Mouse (Mus musculus): ENCODE results near the gene Tshz2. TPM values are rescaled to one million over a fixed set of nuclear protein-coding genes. Genes with fewer than 3 reads are reported as not detected.

Gene Tshz2
- total RNA-seq, 4 experiments from 2014 or later, result 11.0 to 14.1 (median 12.1) TPM

- no peak for DNase-seq (ENCODE audit: low spot score)
Observed at GRCm38 (mm10) chr2:170101932-170102331, 469.1 kb downstream of the Tshz2 start.

- no peak for DNase-seq (ENCODE audit: low spot score)
Observed at GRCm38 (mm10) chr2:170103341-170103740, 470.5 kb downstream of the Tshz2 start.

GRCm38 (mm10) chr2:170103852-170104251, 471.0 kb downstream of the Tshz2 start:
- no peak for DNase-seq (ENCODE audit: low spot score)

- DNase-seq (ENCODE audit: low spot score), result no peak
Observed at GRCm38 (mm10) chr2:170104396-170104795, 471.6 kb downstream of the Tshz2 start.

GRCm38 (mm10) chr2:170106000-170106399, 473.2 kb downstream of the Tshz2 start:
- DNase-seq (ENCODE audit: low spot score), result no peak

GRCm38 (mm10) chr2:170107791-170108190, 475.0 kb downstream of the Tshz2 start:
- no peak for DNase-seq (ENCODE audit: low spot score)

- DNase-seq (ENCODE audit: low spot score), result no peak
Observed at GRCm38 (mm10) chr2:170109528-170109927, 476.7 kb downstream of the Tshz2 start.

GRCm38 (mm10) chr2:170110306-170110705, 477.5 kb downstream of the Tshz2 start:
- no peak for DNase-seq (ENCODE audit: low spot score)

GRCm38 (mm10) chr2:170116704-170117281, 484.0 kb downstream of the Tshz2 start:
- peak; percentile 83 for DNase-seq (ENCODE audit: low spot score)

GRCm38 (mm10) chr2:170120139-170121027, 487.6 kb downstream of the Tshz2 start:
- DNase-seq (ENCODE audit: low spot score), result no peak

Other genes with a start within 250 kb of the Tshz2 start
- not detected for gene Gm11011, start 45.3 kb upstream of the Tshz2 start, total RNA-seq (2022)